Mouse (Mus musculus): Measurements from ENCODE around the gene Yap1. TPM values are rescaled to one million over a fixed set of nuclear protein-coding genes. Genes with fewer than 3 reads are reported as not detected.
"Not testable (repeated sequence)": the region's sequence is repeated elsewhere in the genome, so short reads cannot be mapped to it uniquely, and the experiment has no call there.

The Yap1 gene
- polyA plus RNA-seq, 1 experiment from 2014 or later = 25.0 TPM

- Histone ChIP-seq H3K9me3 (ENCODE audit: control insufficient read depth, low read length) (no peaks in the 10 kb centered on the region), H3K27ac (ENCODE audit: low read depth, low read length) (no peak overlapping the region), H3K4me3 (ENCODE audit: low read depth, low read length) (no peak overlapping the region), H3K4me2 (peak overlapping the region; percentile 46), H3K27me3 (ENCODE audit: control insufficient read depth, insufficient read depth, low read length) (no peaks in the 10 kb centered on the region), H3K9ac (ENCODE audit: low read length) (0 out of 2 replicates have a peak overlapping the region, but pooled peaks have one; percentile 0), H3K4me1 (ENCODE audit: control insufficient read depth, insufficient read depth, low read length) (no peaks in the 10 kb centered on the region), H3K36me3 (ENCODE audit: control insufficient read depth, insufficient read depth, low read length) (no peaks in the 10 kb centered on the region)
- 44% methylated on average over 19 of the region's 19 CpGs for WGBS
- DNase-seq (ENCODE audit: low spot score, missing footprints) (peak; percentile 92), ATAC-seq (ENCODE audit: low FRiP score) (peak; percentile 66)
These were observed 90.4 kb downstream of the Yap1 start for GRCm38 (mm10) chr9:7913953-7914352.

GRCm38 (mm10) chr9:7907351-7907985 lies 96.9 kb downstream of the Yap1 start:
- H3K27me3 ChIP-seq (ENCODE audit: control insufficient read depth, insufficient read depth, low read length) = no peaks in the 10 kb centered on the region
- H3K4me1 ChIP-seq (ENCODE audit: control insufficient read depth, insufficient read depth, low read length) = no peaks in the 10 kb centered on the region
- H3K9ac ChIP-seq (ENCODE audit: low read length) = no peak overlapping the region
- H3K4me2 ChIP-seq = no peak overlapping the region
- H3K9me3 ChIP-seq (ENCODE audit: control insufficient read depth, low read length) = no peaks in the 10 kb centered on the region
- 65% methylated on average over 2 of the region's 2 CpGs for WGBS
- no peaks in the 10 kb centered on the region for H3K36me3 ChIP-seq (ENCODE audit: control insufficient read depth, insufficient read depth, low read length)
- H3K4me3 ChIP-seq (ENCODE audit: low read depth, low read length) = no peak overlapping the region
- no peak overlapping the region for H3K27ac ChIP-seq (ENCODE audit: low read depth, low read length)
- ATAC-seq (ENCODE audit: low FRiP score) (no peak), DNase-seq (ENCODE audit: low spot score, missing footprints) (no peak)

GRCm38 (mm10) chr9:7906564-7906963 lies 97.8 kb downstream of the Yap1 start:
- 88% methylated on average over 1 of the region's 1 CpGs for WGBS
- ATAC-seq (ENCODE audit: low FRiP score) = no peak

GRCm38 (mm10) chr9:7903825-7904224 lies 100.6 kb downstream of the Yap1 start:
- DNase-seq (ENCODE audit: low spot score, missing footprints) = no peak

More at GRCm38 (mm10) chr9:7906564-7906963, 97.8 kb downstream of the Yap1 start:
- no peak overlapping the region for H3K27ac ChIP-seq (ENCODE audit: low read depth, low read length)
- DNase-seq (ENCODE audit: low spot score, missing footprints) = no peak
- H3K36me3 ChIP-seq (ENCODE audit: control insufficient read depth, insufficient read depth, low read length) = no peaks in the 10 kb centered on the region
- no peak overlapping the region for H3K9ac ChIP-seq (ENCODE audit: low read length)
- H3K27me3 ChIP-seq (ENCODE audit: control insufficient read depth, insufficient read depth, low read length) = no peaks in the 10 kb centered on the region
- no peak overlapping the region for H3K4me3 ChIP-seq (ENCODE audit: low read depth, low read length)
- no peak overlapping the region for H3K4me2 ChIP-seq
- no peaks in the 10 kb centered on the region for H3K4me1 ChIP-seq (ENCODE audit: control insufficient read depth, insufficient read depth, low read length)
- H3K9me3 ChIP-seq (ENCODE audit: control insufficient read depth, low read length) = no peaks in the 10 kb centered on the region

GRCm38 (mm10) chr9:7903262-7903661 lies 101.1 kb downstream of the Yap1 start:
- no peak overlapping the region for H3K4me2 ChIP-seq
- no peaks in the 10 kb centered on the region for H3K9me3 ChIP-seq (ENCODE audit: control insufficient read depth, low read length)
- H3K27ac ChIP-seq (ENCODE audit: low read depth, low read length) = no peak overlapping the region
- DNase-seq (ENCODE audit: low spot score, missing footprints) (no peak), ATAC-seq (ENCODE audit: low FRiP score) (0 out of 2 replicates have a peak, but pooled peaks have one; percentile 38)
- no peaks in the 10 kb centered on the region for H3K36me3 ChIP-seq (ENCODE audit: control insufficient read depth, insufficient read depth, low read length)
- H3K27me3 ChIP-seq (ENCODE audit: control insufficient read depth, insufficient read depth, low read length) = no peaks in the 10 kb centered on the region
- H3K4me1 ChIP-seq (ENCODE audit: control insufficient read depth, insufficient read depth, low read length) = no peaks in the 10 kb centered on the region
- 84% methylated on average over 2 of the region's 2 CpGs for WGBS
- H3K9ac ChIP-seq (ENCODE audit: low read length) = no peak overlapping the region
- H3K4me3 ChIP-seq (ENCODE audit: low read depth, low read length) = no peak overlapping the region

More at GRCm38 (mm10) chr9:7903825-7904224, 100.6 kb downstream of the Yap1 start:
- H3K4me3 ChIP-seq (ENCODE audit: low read depth, low read length) = no peak overlapping the region
- no peak for ATAC-seq (ENCODE audit: low FRiP score)
- no peak overlapping the region for H3K27ac ChIP-seq (ENCODE audit: low read depth, low read length)
- H3K9ac ChIP-seq (ENCODE audit: low read length) = no peak overlapping the region
- H3K4me1 ChIP-seq (ENCODE audit: control insufficient read depth, insufficient read depth, low read length) = no peaks in the 10 kb centered on the region
- WGBS = 73% methylated on average over 5 of the region's 5 CpGs
- H3K27me3 ChIP-seq (ENCODE audit: control insufficient read depth, insufficient read depth, low read length) = no peaks in the 10 kb centered on the region
- H3K36me3 ChIP-seq (ENCODE audit: control insufficient read depth, insufficient read depth, low read length) = no peaks in the 10 kb centered on the region
- H3K4me2 ChIP-seq = no peak overlapping the region
- H3K9me3 ChIP-seq (ENCODE audit: control insufficient read depth, low read length) = no peaks in the 10 kb centered on the region

GRCm38 (mm10) chr9:7902311-7902710 lies 102.1 kb downstream of the Yap1 start:
- H3K4me3 ChIP-seq (ENCODE audit: low read depth, low read length) = no peak overlapping the region
- no peak overlapping the region for H3K9ac ChIP-seq (ENCODE audit: low read length)
- H3K9me3 ChIP-seq (ENCODE audit: control insufficient read depth, low read length) = no peaks in the 10 kb centered on the region
- no peak overlapping the region for H3K4me2 ChIP-seq
- H3K27ac ChIP-seq (ENCODE audit: low read depth, low read length) = no peak overlapping the region
- H3K36me3 ChIP-seq (ENCODE audit: control insufficient read depth, insufficient read depth, low read length) = no peaks in the 10 kb centered on the region
- WGBS = 53% methylated on average over 7 of the region's 7 CpGs
- no peaks in the 10 kb centered on the region for H3K4me1 ChIP-seq (ENCODE audit: control insufficient read depth, insufficient read depth, low read length)
- DNase-seq (ENCODE audit: low spot score, missing footprints) (no peak), ATAC-seq (ENCODE audit: low FRiP score) (no peak)
- no peaks in the 10 kb centered on the region for H3K27me3 ChIP-seq (ENCODE audit: control insufficient read depth, insufficient read depth, low read length)

- no peak for ATAC-seq (ENCODE audit: low FRiP score)
- no peak overlapping the region for H3K4me3 ChIP-seq (ENCODE audit: low read depth, low read length)
- no peaks in the 10 kb centered on the region for H3K4me1 ChIP-seq (ENCODE audit: control insufficient read depth, insufficient read depth, low read length)
- H3K4me2 ChIP-seq = no peak overlapping the region
- WGBS = 89% methylated on average over 8 of the region's 8 CpGs
- no peak for DNase-seq (ENCODE audit: low spot score, missing footprints)
- no peaks in the 10 kb centered on the region for H3K9me3 ChIP-seq (ENCODE audit: control insufficient read depth, low read length)
- H3K9ac ChIP-seq (ENCODE audit: low read length) = no peak overlapping the region
- H3K36me3 ChIP-seq (ENCODE audit: control insufficient read depth, insufficient read depth, low read length) = no peaks in the 10 kb centered on the region
- no peaks in the 10 kb centered on the region for H3K27me3 ChIP-seq (ENCODE audit: control insufficient read depth, insufficient read depth, low read length)
- no peak overlapping the region for H3K27ac ChIP-seq (ENCODE audit: low read depth, low read length)
These were observed 103.4 kb downstream of the Yap1 start for GRCm38 (mm10) chr9:7900965-7901364.

- DNase-seq (ENCODE audit: low spot score, missing footprints) = peak; percentile 93
- Histone ChIP-seq H3K27ac (ENCODE audit: low read depth, low read length) (no peak overlapping the region), H3K36me3 (ENCODE audit: control insufficient read depth, insufficient read depth, low read length) (no peaks in the 10 kb centered on the region), H3K9ac (ENCODE audit: low read length) (no peak overlapping the region), H3K4me2 (no peak overlapping the region), H3K9me3 (ENCODE audit: control insufficient read depth, low read length) (no peaks in the 10 kb centered on the region), H3K4me1 (ENCODE audit: control insufficient read depth, insufficient read depth, low read length) (no peaks in the 10 kb centered on the region), H3K4me3 (ENCODE audit: low read depth, low read length) (no peak overlapping the region), H3K27me3 (ENCODE audit: control insufficient read depth, insufficient read depth, low read length) (no peaks in the 10 kb centered on the region)
- WGBS = 4% methylated on average over 3 of the region's 3 CpGs
- peak; percentile 74 for ATAC-seq (ENCODE audit: low FRiP score)
These were observed 106.9 kb downstream of the Yap1 start for GRCm38 (mm10) chr9:7897502-7897901.

- not testable (repeated sequence) for H3K9me3 ChIP-seq (ENCODE audit: control insufficient read depth, low read length); H3K4me1 ChIP-seq (ENCODE audit: control insufficient read depth, insufficient read depth, low read length); H3K27me3 ChIP-seq (ENCODE audit: control insufficient read depth, insufficient read depth, low read length); H3K4me2 ChIP-seq; H3K4me3 ChIP-seq (ENCODE audit: low read depth, low read length); H3K9ac ChIP-seq (ENCODE audit: low read length); ATAC-seq (ENCODE audit: low FRiP score); H3K27ac ChIP-seq (ENCODE audit: low read depth, low read length); H3K36me3 ChIP-seq (ENCODE audit: control insufficient read depth, insufficient read depth, low read length)
- 96% methylated on average over 1 of the region's 1 CpGs for WGBS
- DNase-seq (ENCODE audit: low spot score, missing footprints) = peak; percentile 19
These were observed 112.6 kb downstream of the Yap1 start for GRCm38 (mm10) chr9:7891796-7892195.
